Mouse (Mus musculus) MEL (cell line): ENCODE results near the gene Tmem132c. TPM values are rescaled to one million over a fixed set of nuclear protein-coding genes. Genes with fewer than 3 reads are reported as not detected.

Experiments
- DNase-seq: peaks from one replicate; pipeline ENCODE4 v3.0.0; 2011; ENCODE audit warnings: low read depth, low spot score
- H3K27ac ChIP-seq: 2 replicates; pipeline ENCODE4 v1.5.1; 2012; ENCODE audit warnings: low read depth, mild to moderate bottlenecking, control low read depth, low read length, moderate library complexity; ENCODE audit not compliant: control insufficient read depth
- H3K27me3 ChIP-seq, 2 experiments: fragments of 150-350 bp in 1 of 2; sonication (generic) in 1 of 2; 2 replicates each; pipeline ENCODE4 v1.6.1; 2012; ENCODE audit warnings: low read length in 2 of 2, mild to moderate bottlenecking in 2 of 2, improper control_type of control experiment in 1 of 2, moderate library complexity in 1 of 2; ENCODE audit not compliant: insufficient read depth in 2 of 2, control insufficient read depth in 1 of 2
- H3K36me3 ChIP-seq, 2 experiments: 2 replicates each; pipeline ENCODE4 v1.6.1; 2012 to 2014; ENCODE audit warnings: low read length in 2 of 2, improper control_type of control experiment in 1 of 2, inconsistent platforms in 1 of 2, mild to moderate bottlenecking in 1 of 2; ENCODE audit not compliant: insufficient read depth in 2 of 2, control insufficient read depth in 1 of 2
- H3K4me1 ChIP-seq, 2 experiments: fragments of 150-350 bp in 1 of 2; sonication (generic) in 1 of 2; 2 replicates each; pipeline ENCODE4 v1.6.1; 2012; ENCODE audit warnings: low read length in 2 of 2, improper control_type of control experiment in 1 of 2, mild to moderate bottlenecking in 1 of 2; ENCODE audit not compliant: insufficient read depth in 2 of 2, control insufficient read depth in 1 of 2
- H3K4me3 ChIP-seq, 2 experiments: fragments of 150-350 bp in 1 of 2; sonication (generic) in 1 of 2; 2 replicates each; pipeline ENCODE4 v1.5.1; 2012; ENCODE audit warnings: low read depth in 2 of 2, low read length in 2 of 2, mild to moderate bottlenecking in 2 of 2, moderate library complexity in 2 of 2, control low read depth in 1 of 2, improper control_type of control experiment in 1 of 2; ENCODE audit not compliant: control insufficient read depth in 1 of 2, insufficient read depth in 1 of 2
- H3K79me2 ChIP-seq: 2 replicates; pipeline ENCODE4 v1.6.1; 2012; ENCODE audit warnings: mild to moderate bottlenecking, low read length, moderate library complexity; ENCODE audit not compliant: control insufficient read depth, poor library complexity, insufficient read depth
- H3K9ac ChIP-seq: 2 replicates; pipeline ENCODE4 v1.6.1; 2012; ENCODE audit warnings: low read depth, mild to moderate bottlenecking, control low read depth, low read length, moderate library complexity; ENCODE audit not compliant: control insufficient read depth, poor library complexity, severe bottlenecking
- H3K9me3 ChIP-seq: fragments of 150-350 bp; sonication (generic); replicated peaks from 2 replicates; pipeline ENCODE4 v1.6.1; 2012; ENCODE audit warnings: mild to moderate bottlenecking, low read length, improper control_type of control experiment, moderate library complexity; ENCODE audit not compliant: insufficient read depth
- CHD1 ChIP-seq: IDR thresholded peaks from 2 replicates; pipeline ENCODE4 v1.6.1; 2012; ENCODE audit warnings: low read depth, mild to moderate bottlenecking, inconsistent platforms, low read length, improper control_type of control experiment
- CHD2 ChIP-seq: IDR thresholded peaks from 2 replicates; pipeline ENCODE4 v1.6.1; 2011; ENCODE audit warnings: low read length, improper control_type of control experiment
- CTCF ChIP-seq, 3 experiments: IDR thresholded peaks in 2 of 3; conservative IDR thresholded peaks in 1 of 3; 2 replicates each; pipeline ENCODE4 v1.5.1; 2011 to 2012; ENCODE audit warnings: low read length in 3 of 3, low read depth in 2 of 3, mild to moderate bottlenecking in 2 of 3, improper control_type of control experiment in 1 of 3, inconsistent platforms in 1 of 3, mixed read lengths in 1 of 3, moderate library complexity in 1 of 3; ENCODE audit not compliant: control insufficient read depth in 1 of 3, insufficient read depth in 1 of 3, poor library complexity in 1 of 3, severe bottlenecking in 1 of 3
- GABPA ChIP-seq: IDR thresholded peaks from 2 replicates; pipeline ENCODE4 v1.6.1; 2012; ENCODE audit warnings: low read depth, mild to moderate bottlenecking, inconsistent platforms, low read length, improper control_type of control experiment, moderate library complexity
- JUND ChIP-seq: IDR thresholded peaks from 2 replicates; pipeline ENCODE4 v1.6.1; 2011; ENCODE audit warnings: low read depth, mild to moderate bottlenecking, improper control_type of control experiment, low read length
- MAFK ChIP-seq: IDR thresholded peaks from 2 replicates; pipeline ENCODE4 v1.6.1; 2011; ENCODE audit warnings: low read depth, mild to moderate bottlenecking, low read length, improper control_type of control experiment, borderline replicate concordance
- MAX ChIP-seq: IDR thresholded peaks from 2 replicates; pipeline ENCODE4 v1.6.1; 2011; ENCODE audit warnings: low read length, improper control_type of control experiment
- MYB ChIP-seq: IDR thresholded peaks from 2 replicates; pipeline ENCODE4 v1.6.1; 2011; ENCODE audit warnings: mild to moderate bottlenecking, low read depth, low read length, improper control_type of control experiment
- RAD21 ChIP-seq: IDR thresholded peaks from 2 replicates; pipeline ENCODE4 v1.6.1; 2011; ENCODE audit warnings: mild to moderate bottlenecking, low read depth, low read length, improper control_type of control experiment
- RCOR1 ChIP-seq: IDR thresholded peaks from 2 replicates; pipeline ENCODE4 v1.6.1; 2012; ENCODE audit warnings: low read depth, mild to moderate bottlenecking, inconsistent platforms, low read length, improper control_type of control experiment
- TAL1 ChIP-seq: IDR thresholded peaks from 2 replicates; pipeline ENCODE4 v1.6.1; 2012; ENCODE audit warnings: mild to moderate bottlenecking, inconsistent platforms, low read length, moderate library complexity, mixed read lengths
- USF2 ChIP-seq, 2 experiments: IDR thresholded peaks; 2 replicates each; pipeline ENCODE4 v1.6.1; 2011 to 2012; ENCODE audit warnings: improper control_type of control experiment in 2 of 2, low read length in 2 of 2, borderline replicate concordance in 1 of 2, inconsistent platforms in 1 of 2, low read depth in 1 of 2, mild to moderate bottlenecking in 1 of 2; ENCODE audit not compliant: insufficient read depth in 1 of 2
- ZC3H11A ChIP-seq: IDR thresholded peaks from 2 replicates; pipeline ENCODE4 v1.6.1; 2012; ENCODE audit warnings: low read depth, mild to moderate bottlenecking, inconsistent platforms, low read length, improper control_type of control experiment
- polyA plus RNA-seq, 2 experiments: library from polyadenylated mRNA; stranded (reverse) in 1 of 2; unstranded in 1 of 2; fragments of >175 nt in 1 of 2; fragments of >200 nt in 1 of 2; gene quantifications; 2 replicates each; pipeline versions ENCODE4 v1.2.1 to v1.2.4; 2012; ENCODE audit warnings: low replicate concordance in 2 of 2, low read depth in 1 of 2; ENCODE audit not compliant: insufficient read length in 2 of 2, insufficient read depth in 1 of 2, missing spikeins in 1 of 2
- total RNA-seq: library from RNA; depleted of rRNA; stranded (reverse); fragments of 300-350 nt; gene quantifications from 2 replicates; pipeline ENCODE4 v1.2.3, GENCODE M21; 2012

The Tmem132c gene
- total and polyA plus RNA-seq, 3 experiments, result not detected

DNA sequence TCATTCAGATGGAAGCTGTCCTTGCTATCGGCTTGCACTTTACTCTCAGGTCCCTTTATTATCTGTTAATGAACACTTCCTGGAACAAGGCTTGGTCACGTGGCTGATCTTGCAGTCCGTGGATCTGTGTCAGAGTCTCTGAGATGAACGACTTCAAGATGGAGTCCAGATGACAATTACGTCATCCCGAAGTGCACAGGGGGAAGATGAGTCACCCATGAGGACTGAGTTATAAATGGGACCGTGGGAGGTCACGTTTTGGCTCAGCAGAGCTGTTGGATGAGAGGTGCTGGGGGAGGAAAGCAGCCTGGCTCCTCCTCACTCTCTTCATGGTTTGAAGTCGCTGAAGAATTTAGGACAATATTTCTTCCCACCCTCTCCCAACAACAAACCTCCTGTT is 132.6 kb downstream of the Tmem132c start:
- no peak overlapping the region for H3K27ac ChIP-seq
- DNase-seq, result no peak
- H3K4me1 ChIP-seq, result no peaks in the 10 kb centered on the region
- TF ChIP-seq MAFK, result no peak
- no peak for TF ChIP-seq CTCF (IDR thresholded peaks at IDR 0.05 in 2 of 3, conservative IDR thresholded peaks at IDR 0.05 in 1 of 3; ENCODE audit: control insufficient read depth in 1 of 3, insufficient read depth in 1 of 3, low read depth in 2 of 3, low read length in 3 of 3, poor library complexity in 1 of 3, severe bottlenecking in 1 of 3)
- no peak for TF ChIP-seq USF2 (IDR thresholded peaks at IDR 0.05; ENCODE audit: borderline replicate concordance in 1 of 2, insufficient read depth in 1 of 2, low read depth in 1 of 2, low read length in 2 of 2)
- no peak overlapping the region for H3K4me3 ChIP-seq
- no peaks in the 10 kb centered on the region for H3K27me3 ChIP-seq
- no peaks in the 10 kb centered on the region for H3K79me2 ChIP-seq
- H3K9ac ChIP-seq, result no peak overlapping the region
- H3K9me3 ChIP-seq, result no peaks in the 10 kb centered on the region
- no peaks in the 10 kb centered on the region for H3K36me3 ChIP-seq

DNA sequence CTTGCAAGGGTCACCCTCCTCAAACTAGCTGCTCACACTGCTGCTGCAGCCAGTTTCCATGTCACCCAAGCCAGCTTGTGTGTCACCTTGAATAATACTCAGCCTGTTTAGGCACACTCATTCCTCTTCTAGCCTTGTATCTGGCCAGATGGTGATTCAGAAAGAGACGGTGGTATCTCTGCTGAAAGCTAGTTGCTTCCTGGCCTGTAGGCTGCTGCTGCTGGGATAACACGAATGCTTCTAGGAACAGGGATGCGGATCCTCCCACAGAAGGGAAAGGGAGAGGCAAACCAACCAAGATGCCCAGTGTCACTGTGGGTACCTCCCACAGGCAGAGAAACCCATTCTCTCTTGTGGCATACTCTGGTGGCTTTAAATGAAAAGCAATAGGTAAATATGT is 134.0 kb downstream of the Tmem132c start:
- Histone ChIP-seq H3K79me2 (no peaks in the 10 kb centered on the region), H3K27me3 (no peaks in the 10 kb centered on the region), H3K9ac (no peak overlapping the region), H3K9me3 (no peaks in the 10 kb centered on the region), H3K4me3 (no peak overlapping the region), H3K27ac (no peak overlapping the region), H3K4me1 (no peaks in the 10 kb centered on the region), H3K36me3 (no peaks in the 10 kb centered on the region)
- no peak for DNase-seq
- TF ChIP-seq CHD2 (no peak), USF2 (IDR thresholded peaks at IDR 0.05; ENCODE audit: borderline replicate concordance in 1 of 2, insufficient read depth in 1 of 2, low read depth in 1 of 2, low read length in 2 of 2) (no peak), MYB (no peak)

DNA sequence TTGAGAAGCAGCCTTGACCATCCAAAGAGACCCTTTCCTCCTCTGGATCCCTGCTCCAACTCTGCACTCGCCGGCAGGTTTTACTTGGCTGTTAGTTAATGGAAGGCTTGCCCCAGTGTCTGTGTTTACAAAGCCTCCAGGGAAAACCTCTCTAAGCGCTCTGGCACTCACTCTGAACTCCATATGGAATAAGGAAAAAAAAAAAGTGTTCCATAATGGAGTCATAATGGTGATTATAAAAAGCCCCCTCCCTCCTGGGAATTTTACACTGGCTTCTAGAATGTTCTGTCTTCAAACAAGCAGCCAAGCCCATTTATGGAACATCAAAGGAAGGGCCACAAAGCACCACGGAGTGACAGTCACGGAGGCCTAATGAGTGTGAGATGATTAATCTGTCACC is 136.9 kb downstream of the Tmem132c start:
- no peaks in the 10 kb centered on the region for H3K9me3 ChIP-seq
- H3K36me3 ChIP-seq, result no peaks in the 10 kb centered on the region
- no peak overlapping the region for H3K9ac ChIP-seq
- H3K27ac ChIP-seq, result no peak overlapping the region
- H3K4me3 ChIP-seq, result no peak overlapping the region
- no peaks in the 10 kb centered on the region for H3K27me3 ChIP-seq
- no peak for DNase-seq
- H3K4me1 ChIP-seq, result no peaks in the 10 kb centered on the region
- TF ChIP-seq GABPA (no peak), TAL1 (no peak)
- TF ChIP-seq, all 39 proteins: peak for 0
- no peaks in the 10 kb centered on the region for H3K79me2 ChIP-seq

DNA sequence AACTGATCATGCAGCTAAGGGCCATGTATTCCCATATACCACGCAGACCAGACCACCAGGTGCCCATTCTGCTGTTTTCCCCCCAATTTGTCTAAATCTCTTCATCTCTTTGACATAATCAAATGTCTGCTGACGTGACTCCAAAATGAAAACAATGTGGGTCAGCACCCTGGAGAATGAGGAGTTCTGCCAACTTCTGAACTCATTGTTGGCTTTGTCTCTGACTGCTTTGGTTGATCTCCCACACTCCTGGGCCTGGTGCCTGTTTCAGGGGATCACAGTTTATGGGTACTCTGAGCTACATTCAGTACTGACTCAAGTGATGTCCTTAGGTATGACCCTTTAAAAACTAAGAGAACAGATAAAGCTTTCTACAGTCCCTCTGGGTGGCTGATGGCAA is 137.7 kb downstream of the Tmem132c start:
- Histone ChIP-seq H3K9ac (no peak overlapping the region), H3K79me2 (no peaks in the 10 kb centered on the region), H3K4me1 (no peaks in the 10 kb centered on the region), H3K9me3 (no peaks in the 10 kb centered on the region)
- no peak for TF ChIP-seq MAX
- no peak for TF ChIP-seq JUND
- TF ChIP-seq RAD21, result no peak
- no peak for TF ChIP-seq RCOR1
- no peak for TF ChIP-seq ZC3H11A
- TF ChIP-seq CHD2, result no peak
- no peak for TF ChIP-seq TAL1
- TF ChIP-seq CHD1, result no peak
- TF ChIP-seq, all 39 proteins: peak for 0
- Histone ChIP-seq H3K4me3 (no peak overlapping the region), H3K36me3 (no peaks in the 10 kb centered on the region), H3K27me3 (no peaks in the 10 kb centered on the region), H3K27ac (no peak overlapping the region)
- no peak for DNase-seq
